Mouse (Mus musculus): ENCODE results near the gene Plek.

Gene Plek

GRCm38 (mm10) chr11:16950226-16950975 lies 101.8 kb downstream of the Plek start:
- no peak for DNase-seq (ENCODE audit: low spot score in 2 of 2)

- DNase-seq (ENCODE audit: low spot score in 2 of 2): no peak
Measured at GRCm38 (mm10) chr11:16948756-16949155, 103.4 kb downstream of the Plek start.

GRCm38 (mm10) chr11:16943016-16943415 lies 109.2 kb downstream of the Plek start:
- no peak for DNase-seq (ENCODE audit: low spot score in 2 of 2)

GRCm38 (mm10) chr11:16941973-16942452 lies 110.2 kb downstream of the Plek start:
- DNase-seq (ENCODE audit: low spot score in 2 of 2): no peak

GRCm38 (mm10) chr11:16941103-16941793 lies 110.9 kb downstream of the Plek start:
- no peak for DNase-seq (ENCODE audit: low spot score in 2 of 2)

- DNase-seq (ENCODE audit: low spot score in 2 of 2): no peak
Measured at GRCm38 (mm10) chr11:16935577-16936236, 116.5 kb downstream of the Plek start.

GRCm38 (mm10) chr11:16932159-16932558 lies 120.0 kb downstream of the Plek start:
- DNase-seq (ENCODE audit: low spot score in 2 of 2): no peak

Data from frontal cortex, postnatal 10 days (tissue).